Mouse (Mus musculus) embryonic facial prominence, embryonic 14.5 days (tissue): Measurements from ENCODE around the gene Sipa1l1. TPM values are rescaled to one million over a fixed set of nuclear protein-coding genes. Genes with fewer than 3 reads are reported as not detected.

ENCODE experiments used
- ATAC-seq: fragments of 200-750 bp; cut with Nextera tagmentation; 2 replicates; pipeline ENCODE4 v1.8.0; 2017; ENCODE audit warnings: low read depth, moderate number of reproducible peaks, moderate TSS enrichment
- DNase-seq: peaks from one replicate; pipeline ENCODE4 v3.0.0-alpha.2; 2015; ENCODE audit warnings: low spot score
- H3K27ac ChIP-seq: fragments of 300-500 bp; sonication (generic); replicated peaks from 2 replicates; pipeline ENCODE4 v1.5.1; 2014; ENCODE audit warnings: low read depth, mild to moderate bottlenecking, low read length, moderate library complexity
- H3K27me3 ChIP-seq: fragments of 300-500 bp; sonication (generic); replicated peaks from 2 replicates; pipeline ENCODE4 v1.6.1; 2014; ENCODE audit warnings: low read length; ENCODE audit not compliant: control insufficient read depth, insufficient read depth
- H3K36me3 ChIP-seq: fragments of 300-500 bp; sonication (generic); 2 replicates; pipeline ENCODE4 v1.6.1; 2014; ENCODE audit warnings: low read length, mixed read lengths; ENCODE audit not compliant: control insufficient read depth, insufficient read depth
- H3K4me1 ChIP-seq: fragments of 300-500 bp; sonication (generic); 2 replicates; pipeline ENCODE4 v1.6.1; 2014; ENCODE audit warnings: antibody characterized with exemption, low read length; ENCODE audit not compliant: control insufficient read depth, insufficient read depth
- H3K4me2 ChIP-seq: fragments of 300-500 bp; sonication (generic); 2 replicates; pipeline ENCODE4 v1.6.1; 2014; ENCODE audit warnings: low read depth, mild to moderate bottlenecking, low read length, moderate library complexity, mixed read lengths
- H3K4me3 ChIP-seq: fragments of 300-500 bp; sonication (generic); 2 replicates; pipeline ENCODE4 v1.5.1; 2014; ENCODE audit warnings: low read depth, mild to moderate bottlenecking, low read length
- H3K9ac ChIP-seq: fragments of 300-500 bp; sonication (generic); 2 replicates; pipeline ENCODE4 v1.6.1; 2014; ENCODE audit warnings: low read depth, mild to moderate bottlenecking, low read length, moderate library complexity, mixed read lengths
- H3K9me3 ChIP-seq: fragments of 300-500 bp; sonication (generic); 2 replicates; pipeline ENCODE4 v1.6.1; 2016; ENCODE audit warnings: low read length; ENCODE audit not compliant: control insufficient read depth
- WGBS: fragments of 180-500 bp; shearing (Covaris S2); extraction: QIAGEN DNeasy Blood & Tissue Kit; methylation state at CpG from one replicate; pipeline ENCODE4 v1.1.7; 2014; 5-methylcytosine and 5-hydroxymethylcytosine counted together
- polyA plus RNA-seq: library from polyadenylated mRNA; unstranded; fragments of >200 nt; fragmentation: Nextera tagmentation; extraction: Ambion mirVana; gene quantifications from 2 replicates; pipeline ENCODE4 v1.2.1, GENCODE M21; 2014

The Sipa1l1 gene
- polyA plus RNA-seq, 1 experiment from 2014 or later: 23.8 TPM

GRCm38 (mm10) chr12:82455700-82456413 is 286.7 kb downstream of the Sipa1l1 start:
- H3K27me3 ChIP-seq: no peaks in the 10 kb centered on the region
- H3K4me1 ChIP-seq: no peaks in the 10 kb centered on the region
- 71% methylated on average over 10 of the region's 10 CpGs for WGBS
- no peak overlapping the region for H3K9ac ChIP-seq
- ATAC-seq (no peak), DNase-seq (no peak)
- no peak overlapping the region for H3K27ac ChIP-seq
- no peak overlapping the region for H3K4me3 ChIP-seq
- no peak overlapping the region for H3K4me2 ChIP-seq
- peaks cover 5% of the 10 kb centered on the region; the same call in 1 of the 2 replicates for H3K9me3 ChIP-seq
- 0 out of 2 replicates have a peak, but pooled peaks cover 4% of the 10 kb centered on the region for H3K36me3 ChIP-seq

- WGBS: 58% methylated on average over 1 of the region's 1 CpGs
- Histone ChIP-seq H3K9me3 (peaks cover 5% of the 10 kb centered on the region; the same call in 1 of the 2 replicates), H3K9ac (no peak overlapping the region), H3K27me3 (no peaks in the 10 kb centered on the region), H3K4me1 (no peaks in the 10 kb centered on the region), H3K27ac (no peak overlapping the region), H3K4me3 (no peak overlapping the region), H3K36me3 (0 out of 2 replicates have a peak, but pooled peaks cover 4% of the 10 kb centered on the region), H3K4me2 (no peak overlapping the region)
- no peak for ATAC-seq
- no peak for DNase-seq
Observed at GRCm38 (mm10) chr12:82456414-82456805, 287.3 kb downstream of the Sipa1l1 start.

- H3K4me1 ChIP-seq: no peaks in the 10 kb centered on the region
- H3K9me3 ChIP-seq: peaks cover 3% of the 10 kb centered on the region; the same call in 1 of the 2 replicates
- H3K27ac ChIP-seq: no peak overlapping the region
- H3K4me3 ChIP-seq: no peak overlapping the region
- H3K4me2 ChIP-seq: no peak overlapping the region
- no peak overlapping the region for H3K9ac ChIP-seq
- H3K36me3 ChIP-seq: 0 out of 2 replicates have a peak, but pooled peaks cover 3% of the 10 kb centered on the region
- H3K27me3 ChIP-seq: no peaks in the 10 kb centered on the region
- ATAC-seq: no peak
- WGBS: 90% methylated on average over 6 of the region's 6 CpGs
- DNase-seq: no peak
Observed at GRCm38 (mm10) chr12:82457609-82458008, 288.5 kb downstream of the Sipa1l1 start.

DNA sequence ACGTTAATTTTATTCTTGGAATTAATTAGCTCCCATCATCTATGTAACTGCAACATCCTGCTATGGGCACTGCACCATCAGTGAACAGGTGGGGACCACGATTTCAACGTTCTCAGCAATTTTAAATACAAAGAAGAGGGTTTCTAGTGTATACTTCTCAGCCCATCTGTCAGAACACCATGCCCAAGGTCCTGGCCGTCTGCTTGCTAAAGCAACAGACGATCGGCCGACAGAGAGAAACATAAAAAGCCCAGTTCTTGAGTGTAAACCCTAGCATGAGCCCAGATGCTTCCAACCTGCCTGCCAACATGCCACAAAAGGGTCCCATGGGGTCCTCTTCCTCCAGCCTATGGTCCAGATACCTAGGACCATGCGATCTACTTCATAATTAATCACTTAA is 288.9 kb downstream of the Sipa1l1 start:
- H3K4me1 ChIP-seq: no peaks in the 10 kb centered on the region
- DNase-seq: no peak
- no peak overlapping the region for H3K27ac ChIP-seq
- ATAC-seq: no peak
- H3K9me3 ChIP-seq: no peaks in the 10 kb centered on the region
- H3K36me3 ChIP-seq: no peaks in the 10 kb centered on the region
- H3K4me2 ChIP-seq: no peak overlapping the region
- WGBS: 89% methylated on average over 8 of the region's 8 CpGs
- no peaks in the 10 kb centered on the region for H3K27me3 ChIP-seq
- no peak overlapping the region for H3K4me3 ChIP-seq
- no peak overlapping the region for H3K9ac ChIP-seq

DNA sequence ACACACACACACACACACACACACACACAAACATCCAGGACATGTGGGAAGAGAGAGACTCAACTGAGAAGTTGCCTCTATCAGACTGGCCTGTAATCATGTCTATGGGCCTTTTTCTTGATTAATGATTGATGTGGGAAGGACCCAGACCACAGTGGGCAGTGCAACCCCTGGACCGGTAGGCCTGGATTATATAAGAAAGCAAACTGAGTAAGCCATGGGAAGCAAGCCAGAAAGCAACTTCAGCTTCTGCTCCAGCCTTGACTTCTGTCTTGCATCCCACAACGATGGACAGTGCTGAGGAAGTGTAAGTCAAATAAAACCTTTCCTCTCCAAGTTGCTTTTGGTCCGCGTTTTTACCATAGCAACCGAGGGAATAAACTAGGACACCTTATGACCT is 298.1 kb downstream of the Sipa1l1 start:
- no peak overlapping the region for H3K4me2 ChIP-seq
- no peaks in the 10 kb centered on the region for H3K9me3 ChIP-seq
- H3K27me3 ChIP-seq: no peaks in the 10 kb centered on the region
- DNase-seq: no peak
- no peak overlapping the region for H3K9ac ChIP-seq
- ATAC-seq: no peak
- no peaks in the 10 kb centered on the region for H3K4me1 ChIP-seq
- H3K4me3 ChIP-seq: no peak overlapping the region
- no peak overlapping the region for H3K27ac ChIP-seq
- H3K36me3 ChIP-seq: no peaks in the 10 kb centered on the region
- 78% methylated on average over 5 of the region's 5 CpGs for WGBS

DNA sequence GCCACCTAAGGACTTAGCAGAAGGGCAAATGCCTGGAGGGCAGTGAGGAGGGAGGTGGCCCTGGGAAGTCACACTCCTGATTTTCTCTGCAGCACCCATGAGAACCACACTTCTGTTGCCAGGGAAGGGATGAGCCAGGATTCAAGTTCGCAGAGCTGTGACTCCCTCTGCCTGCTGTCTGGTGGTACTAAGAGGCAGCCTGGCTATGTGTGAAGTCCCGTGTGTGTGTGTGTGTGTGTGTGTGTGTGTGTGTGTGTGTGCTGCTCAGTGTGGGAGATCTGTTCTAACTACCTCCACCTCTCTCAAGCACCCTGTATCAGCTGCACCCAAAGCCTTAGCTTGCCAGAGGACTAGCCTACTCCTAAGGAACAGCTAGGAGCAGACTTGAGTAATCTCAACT is 298.5 kb downstream of the Sipa1l1 start:
- Histone ChIP-seq H3K36me3 (no peaks in the 10 kb centered on the region), H3K27me3 (no peaks in the 10 kb centered on the region), H3K4me1 (no peaks in the 10 kb centered on the region), H3K27ac (no peak overlapping the region), H3K9ac (no peak overlapping the region), H3K4me3 (no peak overlapping the region), H3K9me3 (no peaks in the 10 kb centered on the region), H3K4me2 (no peak overlapping the region)
- DNase-seq (no peak), ATAC-seq (no peak)
- WGBS: 53% methylated on average over 2 of the region's 2 CpGs

- H3K4me3 ChIP-seq: no peak overlapping the region
- no peak overlapping the region for H3K27ac ChIP-seq
- no peaks in the 10 kb centered on the region for H3K27me3 ChIP-seq
- H3K9me3 ChIP-seq: no peaks in the 10 kb centered on the region
- H3K36me3 ChIP-seq: no peaks in the 10 kb centered on the region
- ATAC-seq (no peak), DNase-seq (peak; percentile 73)
- no peaks in the 10 kb centered on the region for H3K4me1 ChIP-seq
- H3K4me2 ChIP-seq: no peak overlapping the region
- no peak overlapping the region for H3K9ac ChIP-seq
- WGBS: 51% methylated on average over 5 of the region's 5 CpGs
Observed at GRCm38 (mm10) chr12:82468416-82468815, 299.3 kb downstream of the Sipa1l1 start.

DNA sequence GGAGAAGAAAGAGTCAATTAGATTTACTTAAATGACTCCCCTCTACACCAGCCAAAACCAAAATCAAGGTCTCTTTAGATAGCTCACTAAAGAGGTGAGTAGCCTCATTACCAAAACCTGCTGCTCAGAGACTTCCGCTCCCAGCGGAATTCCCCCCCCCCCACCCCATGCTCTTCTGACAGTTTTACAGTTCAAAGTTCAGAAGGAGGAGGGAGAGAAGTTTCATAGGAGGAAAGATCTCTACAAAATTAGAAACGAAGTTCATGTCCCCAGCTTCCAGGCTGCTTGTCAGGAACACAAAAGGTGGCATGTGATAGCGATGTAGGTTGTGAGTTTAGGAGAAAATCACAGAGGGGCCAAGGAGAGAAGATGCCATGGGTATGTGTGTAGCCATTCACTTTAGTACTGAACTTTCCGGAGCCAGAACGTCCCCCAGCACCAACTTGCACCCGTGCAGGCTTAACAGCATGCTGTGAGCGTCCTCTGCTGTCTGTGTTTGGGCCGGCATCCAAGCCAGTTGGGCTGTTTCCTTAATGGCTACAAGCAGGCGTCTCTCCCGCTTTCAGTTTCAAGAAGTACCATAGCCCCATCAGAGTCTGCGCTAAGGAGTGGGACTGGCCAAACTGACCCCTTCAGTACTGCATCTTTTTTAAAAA is 300.7 kb downstream of the Sipa1l1 start:
- Histone ChIP-seq H3K9me3 (no peaks in the 10 kb centered on the region), H3K4me2 (peak overlapping the region; percentile 84), H3K27me3 (no peaks in the 10 kb centered on the region), H3K9ac (peak overlapping the region; percentile 67), H3K4me3 (peak overlapping the region; percentile 50), H3K4me1 (no peaks in the 10 kb centered on the region), H3K27ac (peak overlapping the region; percentile 76), H3K36me3 (no peaks in the 10 kb centered on the region)
- DNase-seq: peak; percentile 95
- WGBS: 6% methylated on average over 12 of the region's 12 CpGs
- peak; percentile 92 for ATAC-seq
